Mouse (Mus musculus): ENCODE measurements at regions not wholly inside any gene's neighbourhood (a gene's known extent, or its start where the extent isn't known, plus 50 kb on each side); places are given as distances from the start of the nearest gene placed in this dataset.

DNA sequence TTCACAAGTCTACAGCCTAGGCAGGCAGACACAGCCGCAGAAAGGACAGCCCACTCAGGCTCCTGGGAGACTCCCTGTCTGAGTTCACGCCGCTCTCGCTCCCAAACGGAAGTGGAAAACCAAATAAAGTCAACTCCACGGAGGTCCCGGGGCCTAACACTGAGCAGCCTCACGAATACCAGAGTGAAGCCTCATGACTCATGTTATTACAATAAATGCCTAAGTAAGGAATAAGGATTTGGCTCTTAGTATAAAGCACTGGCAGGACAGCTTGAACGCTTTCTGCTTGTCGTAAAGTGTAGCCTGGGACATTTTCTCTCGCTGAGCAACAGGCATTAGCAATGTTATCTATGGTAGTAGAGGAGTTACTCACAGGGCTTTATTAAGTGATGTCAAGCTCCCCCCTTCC lies 181.7 kb downstream of the Msrb3 start:
- Histone ChIP-seq H3K36me3 (ENCODE audit: control insufficient read depth, insufficient read depth, low read length, poor library complexity, severe bottlenecking) (no peaks in the 10 kb centered on the region), H3K4me1 (ENCODE audit: control insufficient read depth in 2 of 2, insufficient read depth in 2 of 2, low read length in 2 of 2, poor library complexity in 1 of 2) (peaks cover 0 to 3% of the 10 kb centered on the region in 2 experiments; a peak in 1 of 4 replicates), H3K4me3 (ENCODE audit: insufficient read depth in 1 of 2, low read depth in 1 of 2, low read length in 2 of 2, poor library complexity in 1 of 2, severe bottlenecking in 1 of 2) (no peak overlapping the region), H3K9ac (ENCODE audit: insufficient read depth, low read depth, low read length, poor library complexity, severe bottlenecking) (no peak overlapping the region), H3K9me3 (ENCODE audit: control insufficient read depth, insufficient read depth, low read depth, low read length) (no peaks in the 10 kb centered on the region), H3K27ac (ENCODE audit: insufficient read depth, low read depth, low read length, poor library complexity, severe bottlenecking) (no peak overlapping the region)
- TF ChIP-seq CHD2 (IDR thresholded peaks at IDR 0.05; ENCODE audit: low read depth, low read length) (no peak), ZNF384 (IDR thresholded peaks at IDR 0.05; ENCODE audit: low read depth, low read length) (no peak), ZC3H11A (IDR thresholded peaks at IDR 0.05; ENCODE audit: borderline replicate concordance, low read depth, low read length) (no peak), MAFK (IDR thresholded peaks at IDR 0.05; ENCODE audit: insufficient read depth, low read depth, low read length) (no peak), HCFC1 (IDR thresholded peaks at IDR 0.05; ENCODE audit: borderline replicate concordance, insufficient read depth, low read length) (no peak)
- in situ Hi-C loops (cut with MboI; ENCODE audit: low sequenced_read_pairs in 2 of 2, unreplicated experiment in 2 of 2) = no loop called here
- no peak for DNase-seq (ENCODE audit: low read depth, low spot score)

DNA sequence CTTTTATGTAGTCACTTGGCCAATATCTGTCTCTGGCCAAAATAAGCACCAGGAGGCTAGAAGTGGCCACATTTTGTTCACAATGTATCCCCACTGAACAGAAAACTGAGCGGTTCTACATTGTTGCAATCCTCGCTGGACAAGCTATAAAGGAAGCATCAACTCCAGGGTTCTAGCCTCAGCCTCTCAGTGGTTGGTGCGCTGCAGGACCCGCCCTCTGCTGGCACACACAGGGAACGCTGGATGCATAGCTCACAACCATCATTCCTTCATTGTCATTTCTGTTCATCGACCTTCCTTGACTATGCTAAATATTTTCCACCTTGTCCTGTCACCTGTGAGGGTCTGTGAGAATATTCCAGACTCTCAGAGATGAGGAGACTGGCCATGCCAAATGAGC lies 182.5 kb downstream of the Msrb3 start:
- Histone ChIP-seq H3K36me3 (ENCODE audit: control insufficient read depth, insufficient read depth, low read length, poor library complexity, severe bottlenecking) (no peaks in the 10 kb centered on the region), H3K27ac (ENCODE audit: insufficient read depth, low read depth, low read length, poor library complexity, severe bottlenecking) (no peak overlapping the region), H3K4me1 (ENCODE audit: control insufficient read depth in 2 of 2, insufficient read depth in 2 of 2, low read length in 2 of 2, poor library complexity in 1 of 2) (no peaks in the 10 kb centered on the region), H3K4me3 (ENCODE audit: insufficient read depth in 1 of 2, low read depth in 1 of 2, low read length in 2 of 2, poor library complexity in 1 of 2, severe bottlenecking in 1 of 2) (no peak overlapping the region), H3K9me3 (ENCODE audit: control insufficient read depth, insufficient read depth, low read depth, low read length) (no peaks in the 10 kb centered on the region), H3K9ac (ENCODE audit: insufficient read depth, low read depth, low read length, poor library complexity, severe bottlenecking) (no peak overlapping the region)
- TF ChIP-seq CHD2 (IDR thresholded peaks at IDR 0.05; ENCODE audit: low read depth, low read length) (no peak), ZC3H11A (IDR thresholded peaks at IDR 0.05; ENCODE audit: borderline replicate concordance, low read depth, low read length) (no peak), MAFK (IDR thresholded peaks at IDR 0.05; ENCODE audit: insufficient read depth, low read depth, low read length) (no peak), HCFC1 (IDR thresholded peaks at IDR 0.05; ENCODE audit: borderline replicate concordance, insufficient read depth, low read length) (no peak), ZNF384 (IDR thresholded peaks at IDR 0.05; ENCODE audit: low read depth, low read length) (no peak)
- DNase-seq (ENCODE audit: low read depth, low spot score) = no peak
- in situ Hi-C loops (cut with MboI; ENCODE audit: low sequenced_read_pairs in 2 of 2, unreplicated experiment in 2 of 2) = no loop called here

DNA sequence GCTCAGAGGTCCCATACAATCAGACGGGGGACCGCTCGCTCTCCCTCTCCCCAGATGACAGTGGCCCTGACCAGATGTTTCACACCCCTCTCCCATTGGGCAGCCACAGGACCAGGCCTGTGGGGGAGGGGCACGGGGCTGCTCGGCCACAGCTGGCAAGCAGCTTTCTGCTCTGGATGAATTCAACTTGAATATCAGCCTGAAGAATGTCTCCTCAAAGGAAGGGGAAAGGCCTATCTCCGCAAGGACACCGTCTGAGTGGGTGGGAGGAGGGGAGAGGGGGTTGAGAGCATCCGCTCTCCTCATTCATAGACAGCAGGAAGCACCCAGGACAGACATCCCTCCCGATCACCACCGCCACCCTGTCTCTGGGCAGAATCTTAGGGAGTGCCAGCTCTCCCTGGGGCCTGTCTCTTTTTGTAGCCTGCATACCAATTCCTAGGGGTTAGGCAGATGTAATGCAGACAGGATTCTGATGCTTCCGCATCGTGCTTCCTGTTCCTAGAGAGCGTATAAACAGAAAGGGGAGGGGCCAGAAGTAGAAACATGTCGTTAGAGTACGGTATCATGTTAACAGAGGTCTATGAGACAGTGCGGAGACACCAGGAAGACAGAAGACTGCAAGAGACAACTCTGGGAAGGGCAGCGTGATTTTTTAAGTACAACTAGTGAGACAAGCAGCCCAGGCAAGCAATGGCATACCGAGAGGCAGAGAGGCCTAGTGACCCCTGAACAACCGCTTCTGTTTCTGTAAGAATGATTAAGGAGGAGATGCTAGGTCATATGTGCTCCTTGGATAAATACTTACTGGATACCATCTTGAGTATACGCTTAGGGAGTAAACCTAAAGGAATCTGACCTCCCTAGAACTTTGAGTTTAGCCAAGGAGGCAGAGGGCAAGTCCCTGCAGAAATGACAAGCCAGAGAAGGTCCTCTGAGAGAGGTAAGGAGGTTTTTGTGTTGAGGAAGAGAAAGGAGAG lies 190.8 kb downstream of the Msrb3 start:
- TF ChIP-seq HCFC1 (IDR thresholded peaks at IDR 0.05; ENCODE audit: borderline replicate concordance, insufficient read depth, low read length) (no peak), ZNF384 (IDR thresholded peaks at IDR 0.05; ENCODE audit: low read depth, low read length) (no peak), MAFK (IDR thresholded peaks at IDR 0.05; ENCODE audit: insufficient read depth, low read depth, low read length) (no peak), ZC3H11A (IDR thresholded peaks at IDR 0.05; ENCODE audit: borderline replicate concordance, low read depth, low read length) (no peak), CHD2 (IDR thresholded peaks at IDR 0.05; ENCODE audit: low read depth, low read length) (no peak)
- H3K4me3 ChIP-seq (ENCODE audit: insufficient read depth in 1 of 2, low read depth in 1 of 2, low read length in 2 of 2, poor library complexity in 1 of 2, severe bottlenecking in 1 of 2) = no peak overlapping the region; a peak in 1 of 4 replicates
- H3K4me1 ChIP-seq (ENCODE audit: control insufficient read depth in 2 of 2, insufficient read depth in 2 of 2, low read length in 2 of 2, poor library complexity in 1 of 2) = peaks cover 2 to 8% of the 10 kb centered on the region in 2 experiments; a peak in 1 of 4 replicates
- no peaks in the 10 kb centered on the region for H3K36me3 ChIP-seq (ENCODE audit: control insufficient read depth, insufficient read depth, low read length, poor library complexity, severe bottlenecking)
- no peaks in the 10 kb centered on the region for H3K9me3 ChIP-seq (ENCODE audit: control insufficient read depth, insufficient read depth, low read depth, low read length)
- no peak for DNase-seq (ENCODE audit: low read depth, low spot score)
- H3K27ac ChIP-seq (ENCODE audit: insufficient read depth, low read depth, low read length, poor library complexity, severe bottlenecking) = no peak overlapping the region
- H3K9ac ChIP-seq (ENCODE audit: insufficient read depth, low read depth, low read length, poor library complexity, severe bottlenecking) = no peak overlapping the region
- in situ Hi-C loops (cut with MboI; ENCODE audit: low sequenced_read_pairs in 2 of 2, unreplicated experiment in 2 of 2) = no loop called here

DNA sequence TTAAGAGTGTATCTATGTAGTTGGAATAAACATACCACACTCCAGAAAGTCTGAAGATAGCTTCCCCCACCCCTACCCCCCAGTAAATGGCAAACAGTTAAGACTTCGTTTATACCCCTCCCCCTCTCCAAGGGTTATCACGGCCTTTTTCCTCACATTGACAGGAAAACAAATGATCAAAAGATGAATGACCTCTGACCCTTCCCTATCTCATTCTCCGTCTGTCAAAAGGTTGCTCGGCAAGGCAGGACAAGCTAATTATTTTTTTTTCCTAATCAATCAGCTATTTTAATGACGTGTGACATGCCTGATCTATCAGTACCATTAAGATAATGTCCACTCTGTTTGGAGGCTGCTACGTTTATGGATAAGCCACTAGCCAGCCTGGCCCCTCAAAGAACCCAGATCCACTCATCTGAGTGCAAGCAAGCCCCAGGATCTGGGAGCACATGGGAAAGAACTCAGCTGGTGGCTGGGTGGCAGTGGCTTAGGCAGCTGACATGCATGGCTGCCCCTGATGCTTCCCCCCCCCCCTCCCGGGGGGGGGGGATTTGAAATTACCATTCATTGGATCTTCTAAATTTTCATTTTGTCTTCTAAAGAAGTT lies 192.1 kb downstream of the Msrb3 start:
- Histone ChIP-seq H3K4me1 (ENCODE audit: control insufficient read depth in 2 of 2, insufficient read depth in 2 of 2, low read length in 2 of 2, poor library complexity in 1 of 2) (peaks cover 2 to 8% of the 10 kb centered on the region in 2 experiments; a peak in 1 of 4 replicates), H3K9ac (ENCODE audit: insufficient read depth, low read depth, low read length, poor library complexity, severe bottlenecking) (no peak overlapping the region), H3K9me3 (ENCODE audit: control insufficient read depth, insufficient read depth, low read depth, low read length) (no peaks in the 10 kb centered on the region), H3K27ac (ENCODE audit: insufficient read depth, low read depth, low read length, poor library complexity, severe bottlenecking) (no peak overlapping the region), H3K4me3 (ENCODE audit: insufficient read depth in 1 of 2, low read depth in 1 of 2, low read length in 2 of 2, poor library complexity in 1 of 2, severe bottlenecking in 1 of 2) (no peak overlapping the region), H3K36me3 (ENCODE audit: control insufficient read depth, insufficient read depth, low read length, poor library complexity, severe bottlenecking) (no peaks in the 10 kb centered on the region)
- DNase-seq (ENCODE audit: low read depth, low spot score) = no peak
- TF ChIP-seq ZNF384 (IDR thresholded peaks at IDR 0.05; ENCODE audit: low read depth, low read length) = no peak
- no peak for TF ChIP-seq HCFC1 (IDR thresholded peaks at IDR 0.05; ENCODE audit: borderline replicate concordance, insufficient read depth, low read length)
- no peak for TF ChIP-seq CHD2 (IDR thresholded peaks at IDR 0.05; ENCODE audit: low read depth, low read length)
- no peak for TF ChIP-seq ZC3H11A (IDR thresholded peaks at IDR 0.05; ENCODE audit: borderline replicate concordance, low read depth, low read length)
- in situ Hi-C loops (cut with MboI; ENCODE audit: low sequenced_read_pairs in 2 of 2, unreplicated experiment in 2 of 2) = no loop called here

All from ES-E14 (cell line).